ENCODE assay signal across 8 mouse cellular contexts in the genomic region with DNA sequence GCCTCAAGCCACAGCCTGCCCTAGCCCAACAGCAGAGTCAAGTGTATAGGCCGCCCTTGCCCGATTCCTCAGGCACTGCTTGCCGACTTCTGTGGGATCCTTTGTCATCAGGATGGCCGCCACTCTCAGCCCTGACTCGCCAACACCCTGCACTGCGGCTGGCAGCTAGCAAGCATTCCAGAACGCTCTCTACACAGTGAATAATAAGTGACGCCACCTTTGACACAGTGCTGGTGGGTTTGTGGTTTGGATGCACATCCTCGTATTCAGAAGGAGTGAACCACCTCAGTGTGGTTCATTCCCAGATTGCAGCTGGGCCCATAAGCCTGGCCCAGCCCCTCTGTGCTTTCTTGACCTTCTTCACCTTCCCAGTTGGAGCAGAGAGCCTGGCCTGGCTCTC. TPM values are rescaled to one million over a fixed set of nuclear protein-coding genes. Genes with fewer than 3 reads are reported as not detected.
A peak's percentile ranks its signal among the peaks of the same experiment; 100 is the strongest.
DNase-seq lines count a peak whose midpoint lies in the region; ATAC-seq and TF ChIP-seq lines count a peak whose summit lies in the region.

No protein-coding gene starts in this region.

- peak overlapping the region; percentile 53 for H3K9ac ChIP-seq in heart, embryonic 16.5 days (ENCODE audit: low read length)
- H3K9ac ChIP-seq in midbrain, embryonic 13.5 days (replicated peaks), result peak overlapping the region; percentile 36; the same call in 1 of the 2 replicates

- 24% methylated on average over 9 of the region's 9 CpGs for WGBS in heart, embryonic 16.5 days
- 58% methylated on average over 9 of the region's 9 CpGs for WGBS in midbrain, embryonic 13.5 days

- peaks cover 99% of the 10 kb centered on the region for H3K4me1 ChIP-seq in heart, embryonic 16.5 days (ENCODE audit: control insufficient read depth, insufficient read depth, low read length)
- peaks cover 100% of the 10 kb centered on the region for H3K4me1 ChIP-seq in midbrain, embryonic 13.5 days (replicated peaks)

- H3K4me3 ChIP-seq in layer of hippocampus, adult 2 months, result no peak overlapping the region
- no peak overlapping the region for H3K4me3 ChIP-seq in heart, embryonic 16.5 days (ENCODE audit: low read length)
- no peak overlapping the region for H3K4me3 ChIP-seq in midbrain, embryonic 13.5 days (replicated peaks)

- no peak overlapping the region for H3K4me2 ChIP-seq in heart, embryonic 16.5 days (ENCODE audit: low read depth, low read length)
- no peak overlapping the region for H3K4me2 ChIP-seq in midbrain, embryonic 13.5 days (replicated peaks)

- no peaks in the 10 kb centered on the region for H3K27me3 ChIP-seq in heart, embryonic 16.5 days (ENCODE audit: control insufficient read depth, insufficient read depth, low read length)
- H3K27me3 ChIP-seq in midbrain, embryonic 13.5 days, result no peaks in the 10 kb centered on the region

- H3K9me3 ChIP-seq in heart, embryonic 16.5 days (replicated peaks; ENCODE audit: control insufficient read depth, low read length), result no peaks in the 10 kb centered on the region
- H3K9me3 ChIP-seq in midbrain, embryonic 13.5 days, result no peaks in the 10 kb centered on the region

- H3K36me3 ChIP-seq in heart, embryonic 16.5 days (ENCODE audit: control insufficient read depth, insufficient read depth), result no peaks in the 10 kb centered on the region
- peaks cover 4% of the 10 kb centered on the region; the same call in 1 of the 2 replicates for H3K36me3 ChIP-seq in midbrain, embryonic 13.5 days

- no peak for DNase-seq in layer of hippocampus, adult 2 months (ENCODE audit: low spot score in 2 of 2)
- DNase-seq in layer of hippocampus, postnatal 36 days, result no peak
- peak; percentile 54 for DNase-seq in T-cell, adult 2 months (ENCODE audit: low spot score)
- no peak for DNase-seq in urinary bladder, postnatal 10 days (ENCODE audit: low spot score)
- no peak for DNase-seq in frontal cortex, postnatal 25 days (ENCODE audit: low spot score in 2 of 2)

- 0 out of 2 replicates have a peak overlapping the region, but pooled peaks have one; percentile 10 for H3K27ac ChIP-seq in layer of hippocampus, adult 2 months
- H3K27ac ChIP-seq in heart, embryonic 16.5 days (ENCODE audit: low read length), result peak overlapping the region; percentile 82
- H3K27ac ChIP-seq in midbrain, embryonic 13.5 days, result peak overlapping the region; percentile 57

- no peak for ATAC-seq in heart, embryonic 16.5 days (replicated peaks; ENCODE audit: extremely low read depth, insufficient read depth, low FRiP score)
- ATAC-seq in midbrain, embryonic 13.5 days, result no peak
- ATAC-seq in megakaryocyte-erythroid progenitor cell, adult 5-6 weeks (replicated peaks; ENCODE audit: low FRiP score, low TSS enrichment, poor library complexity, severe bottlenecking), result no peak

- TF ChIP-seq CTCF in layer of hippocampus, adult 2 months (conservative IDR thresholded peaks at IDR 0.05), result no peak

RNA-seq across cellular contexts. Expression of a gene that starts 17.1 kb away (rescaled TPM):
- total RNA-seq in layer of hippocampus, adult 2 months (2021), result 10 to 100 TPM; 87.7 to 99.3 TPM
- total RNA-seq in layer of hippocampus, postnatal 36 days (2021), result 10 to 100 TPM; 88.1 to 94.5 TPM
- 20.6 and 22.6 TPM in 2 replicates for polyA plus RNA-seq in heart, embryonic 16.5 days (2015; fragmentation: Nextera tagmentation; extraction: Ambion mirVana)
- 68.8 and 80.3 TPM in 2 replicates for polyA plus RNA-seq in midbrain, embryonic 13.5 days (2015; fragmentation: Nextera tagmentation; extraction: Ambion mirVana)
- 51.3 and 56.9 TPM in 2 replicates for total RNA-seq in megakaryocyte-erythroid progenitor cell, adult 5-6 weeks (2014; fragmentation: Nextera tagmentation)
- 6.7 and 12.6 TPM in 2 replicates for total RNA-seq in megakaryocyte-erythroid progenitor cell, adult 5-6 weeks (2017)

Comparison
In these comparisons a context has a peak if more than half of its experiments do, and no peak if none do; other contexts are left out.
1. H3K27ac ChIP-seq: peak in every context shown above with its lines; median percentile 82 in heart, embryonic 16.5 days; 57 in midbrain, embryonic 13.5 days; 10 in layer of hippocampus, adult 2 months.